Mouse (Mus musculus) liver, adult 2 months (tissue): ENCODE measurements around the gene Mogat2. TPM values are rescaled to one million over a fixed set of nuclear protein-coding genes. Genes with fewer than 3 reads are reported as not detected.

ENCODE experiments used
- DNase-seq: peaks from one replicate; pipeline ENCODE4 v3.0.0-alpha.2; 2011; ENCODE audit warnings: low read depth, low spot score; ENCODE audit errors: extremely low read depth
- H3K27ac ChIP-seq: fragments of 200-500 bp; replicated peaks from 2 replicates; pipeline ENCODE4 v1.5.1; 2012; ENCODE audit warnings: low read depth, mild to moderate bottlenecking, control low read depth, inconsistent platforms, low read length; ENCODE audit not compliant: insufficient read depth
- H3K27me3 ChIP-seq: fragments of 200-500 bp; 2 replicates; pipeline ENCODE4 v1.6.1; 2012; ENCODE audit warnings: mild to moderate bottlenecking, moderate library complexity, low read length, inconsistent platforms; ENCODE audit not compliant: control insufficient read depth, insufficient read depth
- H3K36me3 ChIP-seq: fragments of 200-500 bp; 2 replicates; pipeline ENCODE4 v1.6.1; 2012; ENCODE audit warnings: low read length, inconsistent platforms; ENCODE audit not compliant: control insufficient read depth, insufficient read depth
- H3K4me1 ChIP-seq: fragments of 200-500 bp; 2 replicates; pipeline ENCODE4 v1.6.1; 2011; ENCODE audit warnings: low read length; ENCODE audit not compliant: control insufficient read depth, insufficient read depth
- H3K4me3 ChIP-seq: fragments of 200-500 bp; 2 replicates; pipeline ENCODE4 v1.5.1; 2011; ENCODE audit warnings: low read depth, mild to moderate bottlenecking, control low read depth, low read length, moderate library complexity; ENCODE audit not compliant: insufficient read depth
- H3K79me2 ChIP-seq: fragments of 200-500 bp; 2 replicates; pipeline ENCODE4 v1.6.1; 2012; ENCODE audit warnings: inconsistent platforms, mild to moderate bottlenecking, low read length, moderate library complexity; ENCODE audit not compliant: control insufficient read depth, insufficient read depth
- H3K9ac ChIP-seq: fragments of 200-500 bp; 2 replicates; pipeline ENCODE4 v1.6.1; 2012; ENCODE audit warnings: low read depth, mild to moderate bottlenecking, control low read depth, inconsistent platforms, low read length
- CTCF ChIP-seq: fragments of 200-500 bp; IDR thresholded peaks from 2 replicates; pipeline ENCODE4 v1.5.1; 2011; ENCODE audit warnings: low read depth, low read length, control low read depth
- POLR2A ChIP-seq: fragments of 200-500 bp; IDR thresholded peaks from 2 replicates; pipeline ENCODE4 v1.6.1; 2011; ENCODE audit warnings: low read length, control low read depth; ENCODE audit not compliant: insufficient read depth; ENCODE audit errors: extremely low read depth
- WGBS: fragments of 180-500 bp; shearing (Covaris S2); methylation state at CpG from one replicate; pipeline ENCODE4 v1.1.7; 2018; 5-methylcytosine and 5-hydroxymethylcytosine counted together
- polyA plus RNA-seq: library from polyadenylated mRNA; depleted of rRNA; stranded (reverse); fragments of >200 nt; gene quantifications from 2 replicates; pipeline ENCODE4 v1.2.3, GENCODE M21; 2012
- total RNA-seq: library from RNA; depleted of rRNA; stranded (reverse); fragments of >200 nt; gene quantifications from 2 replicates; pipeline ENCODE4 v1.2.3, GENCODE M21; 2014

The Mogat2 gene
- total and polyA plus RNA-seq, 2 experiments, result 0.22 to 0.74 TPM

DNA sequence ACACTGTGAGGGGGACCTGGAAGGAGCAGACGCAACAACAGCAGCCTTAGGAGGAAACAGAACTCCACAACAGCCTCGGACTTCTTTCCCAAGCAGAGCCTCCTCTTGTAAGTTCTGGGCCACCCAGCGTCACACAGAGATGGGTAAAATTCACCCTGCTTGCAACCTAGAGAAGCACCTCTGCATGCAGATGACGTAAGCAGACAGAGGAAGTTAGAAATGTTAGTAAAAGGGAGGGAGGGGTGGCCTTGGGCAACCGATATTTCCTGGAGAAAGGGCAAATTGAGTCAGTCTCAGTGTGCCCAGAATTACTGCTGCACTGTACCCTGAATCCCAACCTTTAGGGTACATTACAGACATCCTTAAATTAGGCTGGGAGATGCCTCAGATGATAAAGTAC lies 48.5 kb downstream of the Mogat2 start:
- WGBS, result 49% methylated on average over 5 of the region's 5 CpGs
- no peak overlapping the region for H3K27ac ChIP-seq
- no peak for TF ChIP-seq POLR2A
- no peak for TF ChIP-seq CTCF

DNA sequence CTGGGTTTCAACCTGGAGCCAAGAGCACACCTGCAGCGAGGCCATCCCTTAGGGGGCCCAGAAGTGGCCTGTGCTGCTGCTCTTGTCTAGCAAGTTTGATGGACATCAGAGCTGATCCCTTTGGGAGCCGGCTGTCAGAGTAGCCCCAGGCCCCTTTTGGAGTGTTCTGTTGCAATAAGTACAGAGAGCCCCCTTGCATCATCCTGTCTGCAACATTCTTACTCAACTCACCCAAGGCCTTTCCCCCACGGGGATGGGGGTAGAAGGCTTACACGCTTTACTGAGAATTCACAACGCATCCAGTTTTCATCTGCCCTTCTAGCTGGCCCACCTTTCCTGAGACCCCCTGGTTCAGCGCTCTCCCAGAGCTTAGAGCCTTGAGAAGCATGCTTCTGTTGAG lies 49.8 kb downstream of the Mogat2 start:
- Histone ChIP-seq H3K79me2 (no peaks in the 10 kb centered on the region), H3K4me1 (peaks cover 31% of the 10 kb centered on the region), H3K9ac (no peak overlapping the region), H3K36me3 (no peaks in the 10 kb centered on the region), H3K27me3 (no peaks in the 10 kb centered on the region), H3K27ac (no peak overlapping the region; the same call in 1 of the 2 replicates), H3K4me3 (no peak overlapping the region)
- DNase-seq, result peak; percentile 44
- TF ChIP-seq POLR2A (no peak), CTCF (no peak)
- 46% methylated on average over 6 of the region's 6 CpGs for WGBS

More for the DNA sequence above, 48.5 kb downstream of the Mogat2 start:
- H3K4me1 ChIP-seq, result peaks cover 34% of the 10 kb centered on the region
- no peaks in the 10 kb centered on the region for H3K27me3 ChIP-seq
- H3K9ac ChIP-seq, result no peak overlapping the region
- H3K4me3 ChIP-seq, result no peak overlapping the region
- no peaks in the 10 kb centered on the region for H3K79me2 ChIP-seq
- peak; percentile 25 for DNase-seq
- no peaks in the 10 kb centered on the region for H3K36me3 ChIP-seq

DNA sequence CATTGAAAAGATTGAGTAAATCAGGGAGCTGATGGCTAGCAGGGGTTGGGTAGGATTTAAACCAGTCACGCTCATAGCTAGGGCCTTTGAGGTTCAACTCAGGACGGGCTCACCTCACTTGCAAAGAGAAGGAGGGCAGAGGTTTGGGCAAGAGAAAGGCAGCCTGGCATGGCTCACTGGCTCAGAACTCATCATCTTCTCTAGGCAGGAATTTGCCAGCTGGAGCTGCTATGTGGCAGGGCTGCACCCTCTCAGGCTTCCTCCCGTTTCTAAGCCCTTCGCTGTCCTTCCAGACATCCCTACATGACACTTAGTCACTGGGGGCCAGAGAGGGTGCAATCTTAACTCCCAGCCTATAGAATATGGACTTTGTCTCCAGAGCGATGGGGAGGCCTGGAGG lies 51.0 kb downstream of the Mogat2 start:
- no peaks in the 10 kb centered on the region for H3K36me3 ChIP-seq
- peak; percentile 77 for DNase-seq
- H3K79me2 ChIP-seq, result 0 out of 2 replicates have a peak, but pooled peaks cover under 1% of the 10 kb centered on the region
- WGBS, result 60% methylated on average over 5 of the region's 5 CpGs
- peaks cover 29% of the 10 kb centered on the region for H3K4me1 ChIP-seq
- H3K27ac ChIP-seq, result no peak overlapping the region
- TF ChIP-seq CTCF, result no peak
- no peak for TF ChIP-seq POLR2A
- no peaks in the 10 kb centered on the region for H3K27me3 ChIP-seq
- no peak overlapping the region for H3K9ac ChIP-seq
- no peak overlapping the region for H3K4me3 ChIP-seq

DNA sequence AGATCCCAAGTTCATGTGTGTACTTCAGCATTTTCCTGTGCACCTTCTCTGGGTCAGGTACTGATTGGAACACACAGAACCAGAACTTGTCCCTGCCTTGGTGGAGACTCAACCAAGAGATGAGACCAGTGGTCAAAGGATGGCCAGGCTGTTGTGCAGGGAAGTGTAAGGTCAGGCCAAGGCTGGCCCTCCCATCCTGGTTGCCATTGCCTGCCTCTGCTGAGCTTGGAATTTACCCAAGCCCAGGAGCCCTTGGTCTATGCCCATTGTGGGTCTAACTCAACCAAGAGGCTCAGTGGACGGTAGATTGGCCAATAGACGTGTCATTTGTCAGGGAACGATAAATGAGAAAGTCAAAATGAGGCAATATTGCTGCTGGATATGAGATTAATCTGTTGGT lies 53.0 kb downstream of the Mogat2 start:
- Histone ChIP-seq H3K4me3 (no peak overlapping the region), H3K36me3 (no peaks in the 10 kb centered on the region), H3K4me1 (peaks cover 18% of the 10 kb centered on the region), H3K9ac (no peak overlapping the region), H3K27ac (no peak overlapping the region), H3K27me3 (no peaks in the 10 kb centered on the region), H3K79me2 (peaks cover 18% of the 10 kb centered on the region; the same call in 1 of the 2 replicates)
- no peak for DNase-seq
- TF ChIP-seq CTCF, result no peak
- TF ChIP-seq POLR2A, result no peak
- 80% methylated on average over 3 of the region's 3 CpGs for WGBS

DNA sequence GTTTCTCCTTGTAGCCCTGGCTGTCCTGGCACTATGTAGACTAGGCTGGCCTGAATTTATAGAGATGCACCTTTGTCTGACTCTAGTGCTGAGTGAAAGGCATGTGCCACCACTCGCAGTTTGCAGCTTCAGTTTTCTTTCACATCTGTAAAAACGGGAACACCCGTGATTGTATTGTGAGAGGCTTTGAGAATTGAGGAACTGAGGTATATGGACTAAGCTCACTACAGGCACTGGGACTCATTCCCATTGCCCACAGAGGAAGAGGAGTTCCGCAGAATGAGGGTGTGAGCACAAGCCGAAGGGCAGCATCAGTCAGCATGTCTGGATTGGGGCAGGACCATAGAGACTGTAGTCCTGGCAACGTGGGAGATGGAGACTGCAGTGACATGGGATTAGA lies 54.7 kb downstream of the Mogat2 start:
- peak; percentile 28 for DNase-seq
- H3K36me3 ChIP-seq, result no peaks in the 10 kb centered on the region
- TF ChIP-seq POLR2A (no peak), CTCF (no peak)
- no peak overlapping the region for H3K4me3 ChIP-seq
- no peak overlapping the region for H3K9ac ChIP-seq
- no peaks in the 10 kb centered on the region for H3K27me3 ChIP-seq
- whole genome bisulfite sequencing, result 83% methylated on average over 6 of the region's 6 CpGs
- no peak overlapping the region for H3K27ac ChIP-seq
- H3K4me1 ChIP-seq, result peaks cover 7% of the 10 kb centered on the region
- peaks cover 29% of the 10 kb centered on the region; the same call in 1 of the 2 replicates for H3K79me2 ChIP-seq

DNA sequence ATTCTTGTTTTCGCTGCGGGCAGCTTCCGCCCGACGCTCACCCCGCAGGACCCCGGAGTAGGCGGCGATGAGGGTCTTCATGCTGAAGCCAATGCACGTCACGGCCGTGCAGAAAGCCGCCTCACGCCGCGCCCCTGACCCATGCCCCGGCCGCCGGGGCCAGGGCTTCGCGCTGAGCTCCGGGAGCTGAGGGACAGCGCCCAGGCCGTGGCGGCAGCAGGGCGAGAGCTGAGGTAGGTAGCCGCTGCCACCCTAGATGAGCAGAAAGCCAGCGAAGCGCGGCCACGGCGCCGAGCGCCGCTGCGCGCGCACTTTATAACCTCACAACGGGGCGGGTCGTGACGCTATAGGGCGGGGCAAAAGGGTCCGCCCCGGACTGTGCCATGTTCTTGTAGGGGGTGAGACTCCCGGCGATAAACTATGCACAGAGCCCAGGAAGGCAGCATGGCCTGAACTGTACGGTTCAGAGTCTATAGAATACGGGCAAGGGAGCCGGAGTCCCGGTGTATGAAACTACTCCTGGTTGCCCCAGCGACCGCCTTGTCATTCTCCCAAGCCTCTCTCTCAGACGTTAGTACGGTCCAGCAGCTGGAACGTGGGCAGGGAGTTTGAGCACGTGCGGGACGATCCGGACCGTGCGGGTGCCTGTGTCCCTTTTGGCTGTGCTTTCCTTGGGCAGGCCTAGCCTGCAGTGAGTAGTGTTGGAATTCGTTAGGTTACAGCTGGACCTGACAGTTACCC lies 55.8 kb downstream of the Mogat2 start, which contains the start of gene Dgat2:
Gene Dgat2, minus strand, starts transcription at position 288 of the 741 bp plus-strand sequence.
- no peak for TF ChIP-seq CTCF
- peak; percentile 100 for TF ChIP-seq POLR2A
- Histone ChIP-seq H3K27ac (peak within 1 kb of the TSS; percentile 83), H3K79me2 (peaks cover 33% of the 10 kb centered on the region), H3K4me1 (peaks cover 12% of the 10 kb centered on the region), H3K9ac (peak within 1 kb of the TSS; percentile 91), H3K4me3 (peak within 1 kb of the TSS; percentile 78), H3K27me3 (no peaks in the 10 kb centered on the region), H3K36me3 (no peaks in the 10 kb centered on the region; the same call in 1 of the 2 replicates)
- DNase-seq, result peak; percentile 92
- WGBS, result under 1% methylated on average over 63 of the region's 63 CpGs
